Mouse (Mus musculus) testis, adult 2 months (tissue): Measurements from ENCODE around the gene Prph. TPM values are rescaled to one million over a fixed set of nuclear protein-coding genes. Genes with fewer than 3 reads are reported as not detected.

Experiments
- H3K27ac ChIP-seq: fragments of 200-500 bp; 2 replicates; pipeline ENCODE4 v1.5.1; 2012; ENCODE audit warnings: low read depth, low read length; ENCODE audit not compliant: control insufficient read depth, insufficient read depth
- H3K27me3 ChIP-seq: fragments of 200-500 bp; 2 replicates; pipeline ENCODE4 v1.6.1; 2012; ENCODE audit warnings: mild to moderate bottlenecking, low read length, moderate library complexity; ENCODE audit not compliant: control insufficient read depth, insufficient read depth
- H3K36me3 ChIP-seq: fragments of 200-500 bp; 2 replicates; pipeline ENCODE4 v1.6.1; 2012; ENCODE audit warnings: mild to moderate bottlenecking, low read length; ENCODE audit not compliant: control insufficient read depth, insufficient read depth
- H3K4me1 ChIP-seq: fragments of 200-500 bp; 2 replicates; pipeline ENCODE4 v1.6.1; 2012; ENCODE audit warnings: low read length; ENCODE audit not compliant: control insufficient read depth, insufficient read depth
- H3K4me3 ChIP-seq: fragments of 200-500 bp; 2 replicates; pipeline ENCODE4 v1.5.1; 2012; ENCODE audit warnings: low read depth, mild to moderate bottlenecking, low read length, moderate library complexity, mixed read lengths; ENCODE audit not compliant: control insufficient read depth
- CTCF ChIP-seq: fragments of 200-500 bp; IDR thresholded peaks from 2 replicates; pipeline ENCODE4 v1.5.1; 2012; ENCODE audit warnings: low read depth, mild to moderate bottlenecking, inconsistent platforms, low read length, moderate library complexity; ENCODE audit not compliant: control insufficient read depth, insufficient read depth, insufficient replicate concordance
- POLR2A ChIP-seq: fragments of 200-500 bp; IDR thresholded peaks from 2 replicates; pipeline ENCODE4 v1.6.1; 2012; ENCODE audit warnings: low read depth, mild to moderate bottlenecking, inconsistent platforms, low read length, moderate library complexity; ENCODE audit not compliant: control insufficient read depth
- polyA plus RNA-seq: library from polyadenylated mRNA; depleted of rRNA; stranded (reverse); fragments of >200 nt; gene quantifications from 2 replicates; pipeline ENCODE4 v1.2.3, GENCODE M21; 2012

Prph gene
- polyA plus RNA-seq, 1 experiment, result 0.36 TPM

- H3K27ac ChIP-seq, result peak overlapping the region; percentile 3; the same call in 1 of the 2 replicates
- peak overlapping the region; percentile 73 for H3K4me3 ChIP-seq
- no peak for TF ChIP-seq POLR2A
- TF ChIP-seq CTCF, result no peak
- H3K36me3 ChIP-seq, result no peaks in the 10 kb centered on the region
- peaks cover 5% of the 10 kb centered on the region for H3K4me1 ChIP-seq
- H3K27me3 ChIP-seq, result no peaks in the 10 kb centered on the region; the same call in none of the 2 replicates
These were observed 26.0 kb upstream of the Prph start for GRCm38 (mm10) chr15:99028874-99029458.

- H3K27ac ChIP-seq, result peak within 1 kb of the TSS; percentile 59
- TF ChIP-seq CTCF (no peak), POLR2A (peak; percentile 71)
- H3K4me3 ChIP-seq, result peak within 1 kb of the TSS; percentile 73
- H3K36me3 ChIP-seq, result no peaks in the 10 kb centered on the region
- no peaks in the 10 kb centered on the region; the same call in none of the 2 replicates for H3K27me3 ChIP-seq
- H3K4me1 ChIP-seq, result peaks cover 5% of the 10 kb centered on the region
These were observed 25.1 kb upstream of the Prph start, which contains the start of gene Tuba1c for GRCm38 (mm10) chr15:99029619-99030584. Gene Tuba1c (plus strand): TSS chr15:99029891.

- H3K4me1 ChIP-seq, result no peaks in the 10 kb centered on the region; the same call in 1 of the 2 replicates
- H3K4me3 ChIP-seq, result peak overlapping the region; percentile 73
- H3K27me3 ChIP-seq, result no peaks in the 10 kb centered on the region; the same call in none of the 2 replicates
- H3K27ac ChIP-seq, result peak overlapping the region; percentile 1
- no peak for TF ChIP-seq CTCF
- no peak for TF ChIP-seq POLR2A
- no peaks in the 10 kb centered on the region for H3K36me3 ChIP-seq
These were observed 24.2 kb upstream of the Prph start for GRCm38 (mm10) chr15:99030585-99031387.

- Histone ChIP-seq H3K4me1 (no peaks in the 10 kb centered on the region; the same call in 1 of the 2 replicates), H3K27ac (no peak overlapping the region), H3K4me3 (peak overlapping the region; percentile 73), H3K36me3 (no peaks in the 10 kb centered on the region), H3K27me3 (no peaks in the 10 kb centered on the region; the same call in none of the 2 replicates)
- no peak for TF ChIP-seq CTCF
- no peak for TF ChIP-seq POLR2A
These were observed 23.6 kb upstream of the Prph start for GRCm38 (mm10) chr15:99031388-99031675.

GRCm38 (mm10) chr15:99032041-99032725 lies 22.8 kb upstream of the Prph start:
- Histone ChIP-seq H3K36me3 (no peaks in the 10 kb centered on the region), H3K4me3 (peak overlapping the region; percentile 1; the same call in 1 of the 2 replicates), H3K27ac (no peak overlapping the region), H3K27me3 (no peaks in the 10 kb centered on the region; the same call in none of the 2 replicates), H3K4me1 (no peaks in the 10 kb centered on the region; the same call in 1 of the 2 replicates)
- no peak for TF ChIP-seq CTCF
- no peak for TF ChIP-seq POLR2A

GRCm38 (mm10) chr15:99032726-99033250 lies 22.2 kb upstream of the Prph start:
- no peak overlapping the region for H3K4me3 ChIP-seq
- H3K4me1 ChIP-seq, result no peaks in the 10 kb centered on the region; the same call in 1 of the 2 replicates
- H3K36me3 ChIP-seq, result no peaks in the 10 kb centered on the region
- 0 out of 2 replicates have a peak overlapping the region, but pooled peaks have one; percentile 45 for H3K27ac ChIP-seq
- no peak for TF ChIP-seq CTCF
- TF ChIP-seq POLR2A, result no peak
- no peaks in the 10 kb centered on the region; the same call in none of the 2 replicates for H3K27me3 ChIP-seq
